Mouse (Mus musculus) C2C12 (cell line): Measurements from ENCODE around the gene Tom1l2.

Experiments used
- CEBPB ChIP-seq: IDR thresholded peaks from one replicate; pipeline ENCODE4 v1.6.1; 2011; ENCODE audit warnings: low read depth, mild to moderate bottlenecking, control low read depth, moderate library complexity
- CTCF ChIP-seq: IDR thresholded peaks from one replicate; pipeline ENCODE4 v1.5.1; 2011; ENCODE audit not compliant: control insufficient read depth, insufficient read depth, insufficient read length
- FOSL1 ChIP-seq: IDR thresholded peaks from one replicate; pipeline ENCODE4 v1.8.0; 2011; ENCODE audit warnings: mild to moderate bottlenecking, low read length; ENCODE audit not compliant: poor library complexity, insufficient read depth, severe bottlenecking
- MAX ChIP-seq: IDR thresholded peaks from one replicate; pipeline ENCODE4 v1.6.1; 2011; ENCODE audit warnings: mild to moderate bottlenecking, control low read depth
- USF1 ChIP-seq: IDR thresholded peaks from one replicate; pipeline ENCODE4 v1.6.1; 2011; ENCODE audit warnings: low read depth, mild to moderate bottlenecking, control low read depth, moderate library complexity

- TF ChIP-seq CTCF, result no peak
- no peak for TF ChIP-seq USF1
- no peak for TF ChIP-seq FOSL1
- no peak for TF ChIP-seq CEBPB
- TF ChIP-seq MAX, result no peak
Measured at GRCm38 (mm10) chr11:60229821-60230220, 122.9 kb downstream of the Tom1l2 start.
